Mouse (Mus musculus) spleen, postnatal 4 days (tissue): ENCODE data around the gene Unc13c.

Source experiments
- DNase-seq, 2 experiments: peaks; one replicate each; pipeline ENCODE4 v3.0.0; 2022; ENCODE audit warnings: low spot score in 2 of 2

Unc13c gene

DNA sequence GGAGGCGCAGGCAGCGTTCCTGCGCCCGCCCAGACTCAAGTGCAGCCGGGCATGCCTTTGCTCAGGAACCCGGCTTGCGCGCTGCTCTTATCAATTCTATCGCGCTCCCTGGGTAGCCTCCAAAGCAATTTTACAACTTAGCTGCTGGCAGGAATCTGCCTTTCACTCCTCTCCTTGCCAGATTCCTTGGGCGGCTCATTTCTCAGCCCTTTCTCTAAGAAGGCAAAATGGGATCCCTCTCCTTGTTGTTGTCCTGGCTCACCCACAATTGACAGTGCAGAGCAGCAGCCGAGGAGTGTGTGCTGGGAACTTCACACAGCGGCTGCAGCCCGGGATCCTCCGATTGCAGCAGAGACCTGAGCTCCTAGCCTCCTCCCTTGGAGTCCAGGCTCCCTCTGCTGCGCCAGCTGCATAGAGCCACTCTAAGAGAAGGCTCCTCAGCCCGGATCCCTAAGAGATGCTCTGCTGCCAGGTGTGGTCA lies at the start of gene Unc13c:
Unc13c (minus strand) TSS at position 326 of the 481 bp plus-strand sequence.
- no peak for DNase-seq

DNA sequence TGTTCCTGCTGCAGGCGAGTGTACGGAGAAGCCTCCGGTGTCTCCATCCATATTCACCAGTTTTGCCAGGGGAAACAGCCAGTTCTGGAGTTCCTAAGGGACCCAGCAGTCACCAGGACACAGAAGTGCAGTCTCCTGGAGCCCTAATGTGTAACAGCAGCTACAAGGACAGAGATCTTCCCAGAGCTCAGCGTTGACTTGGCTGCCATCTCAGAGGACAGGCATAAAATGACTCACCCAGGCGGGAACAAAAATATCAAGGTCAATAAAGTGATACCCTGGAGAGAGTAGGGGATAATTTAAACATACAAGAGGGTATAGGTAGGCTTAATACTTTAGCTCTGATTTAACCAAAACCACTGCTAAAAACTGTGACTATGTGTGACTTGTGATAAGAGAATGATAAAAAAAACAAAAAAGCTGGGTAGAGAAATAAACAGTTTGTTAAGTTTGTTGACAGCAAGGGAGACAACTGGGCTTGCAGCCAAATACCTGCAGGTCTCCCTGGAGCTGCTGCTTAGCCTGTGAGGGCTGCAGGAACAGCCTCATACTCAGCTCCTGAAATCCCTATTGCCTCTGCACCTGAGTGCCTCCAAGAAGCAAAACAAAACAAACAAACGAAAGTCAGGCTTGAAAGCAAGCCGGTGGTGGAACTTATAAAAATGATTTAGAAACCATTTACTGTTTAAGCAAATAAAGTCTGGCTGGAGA lies 39.4 kb upstream of the Unc13c start:
- no peak for DNase-seq

DNA sequence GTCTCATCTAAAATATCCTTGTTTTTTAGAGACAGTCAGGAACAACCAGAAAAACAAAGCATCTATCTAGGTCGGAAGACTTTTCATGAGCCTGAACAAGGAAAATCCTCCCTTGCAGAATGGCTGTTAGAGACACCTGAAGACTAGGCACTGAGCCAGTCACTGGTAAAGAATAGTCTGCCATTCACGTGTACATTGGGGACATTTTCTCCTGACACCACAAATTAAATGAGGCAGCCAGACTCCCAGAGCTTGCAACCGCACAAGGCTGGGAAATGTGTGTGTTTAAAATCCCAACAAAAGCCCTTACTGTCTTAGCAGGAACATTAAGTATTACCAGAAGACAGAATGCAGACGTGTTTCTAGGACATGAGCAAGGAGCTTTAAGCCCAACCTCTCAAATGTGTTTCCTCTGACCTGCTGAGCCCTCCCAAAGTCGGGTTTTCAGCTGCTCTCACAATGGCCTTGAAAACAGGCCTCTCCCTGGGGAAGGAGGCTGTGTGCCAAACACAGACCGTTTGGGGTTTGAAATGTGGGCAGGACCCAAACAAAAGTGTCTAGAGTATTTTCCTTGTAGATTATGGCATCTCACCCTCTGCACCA lies 33.7 kb upstream of the Unc13c start:
- no peak for DNase-seq

DNA sequence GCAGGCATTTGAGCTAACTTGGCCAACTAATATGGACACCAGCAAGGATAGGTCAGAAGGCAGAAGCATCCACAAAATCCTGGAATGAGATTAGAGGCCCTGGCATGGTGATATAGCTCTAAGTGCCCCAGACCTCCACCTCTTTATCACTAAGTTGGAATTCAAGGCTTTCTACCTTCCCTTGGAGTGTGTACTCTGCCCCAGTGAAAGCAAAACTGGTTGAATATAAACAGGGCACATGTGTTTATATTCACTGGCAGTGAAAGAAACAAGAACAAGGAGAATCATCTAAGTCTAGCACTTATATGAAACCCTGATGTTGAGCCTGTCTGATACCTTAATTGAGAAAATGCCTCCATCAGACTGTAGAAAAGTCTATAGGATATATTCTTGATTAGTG lies 19.3 kb upstream of the Unc13c start:
- DNase-seq, result no peak

DNA sequence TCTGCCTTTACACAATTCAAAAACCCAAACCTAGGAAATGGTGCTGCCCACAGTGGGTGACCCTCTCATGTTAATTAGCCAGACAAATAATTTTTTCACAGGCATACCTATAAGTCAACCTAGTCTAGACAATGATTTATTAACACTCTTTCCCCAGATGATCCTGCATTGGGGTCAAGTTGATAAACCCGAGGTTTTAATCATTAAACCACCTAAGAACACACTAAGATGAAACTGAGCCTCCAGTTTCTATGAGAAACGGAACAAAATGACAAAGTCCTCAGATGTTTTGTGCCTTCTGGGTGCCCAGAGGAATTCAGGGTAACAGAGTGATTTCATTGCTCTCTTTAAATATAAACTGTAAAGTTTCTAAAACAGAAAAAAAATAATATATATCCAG lies 18.5 kb upstream of the Unc13c start:
- DNase-seq, result no peak

DNA sequence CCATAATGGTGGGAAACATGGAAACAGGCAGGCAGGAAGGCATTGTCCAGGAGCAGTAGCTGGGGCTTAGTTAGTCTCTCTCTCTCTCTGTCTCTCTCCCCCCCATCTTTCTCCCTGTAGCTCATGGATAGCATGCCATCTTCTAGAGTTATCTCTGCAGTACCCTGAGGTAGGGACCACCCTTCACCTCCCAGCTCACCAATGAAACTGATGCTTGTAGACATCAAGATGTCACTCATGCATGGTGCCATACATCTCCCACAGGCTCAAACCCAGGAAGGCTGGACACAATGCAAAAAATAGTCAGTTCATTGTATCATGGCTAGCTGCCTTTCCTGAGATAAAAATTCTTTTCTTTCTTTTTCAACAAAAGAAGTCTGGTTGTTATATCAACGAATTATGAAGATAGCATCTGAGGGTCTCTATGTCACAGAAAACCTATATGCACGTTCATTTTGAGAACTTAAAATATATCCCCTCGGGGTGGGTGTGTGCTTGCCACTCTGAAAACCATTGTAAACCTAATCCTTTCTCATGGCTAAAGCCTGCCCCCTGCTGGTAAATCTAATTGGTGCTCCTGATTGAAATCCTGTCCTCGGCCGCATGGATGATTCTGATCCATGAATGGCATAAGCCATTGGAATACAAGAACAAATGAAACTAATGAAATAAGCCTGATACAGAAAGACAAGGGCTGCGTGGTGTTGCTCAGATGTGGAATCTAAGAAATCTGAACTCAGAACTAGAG lies 14.0 kb upstream of the Unc13c start:
- DNase-seq, result peak; percentile 17 to 64

GRCm38 (mm10) chr9:73972327-73972988 lies 3.7 kb upstream of the Unc13c start:
- no peak for DNase-seq

GRCm38 (mm10) chr9:73970717-73971116 lies 2.0 kb upstream of the Unc13c start:
- no peak for DNase-seq

- DNase-seq, result no peak
Observed at GRCm38 (mm10) chr9:73965322-73965915, 3.3 kb downstream of the Unc13c start.

- no peak for DNase-seq
Observed at GRCm38 (mm10) chr9:73962471-73962870, 6.3 kb downstream of the Unc13c start.

GRCm38 (mm10) chr9:73952331-73952730 lies 16.4 kb downstream of the Unc13c start:
- peak in 1 of 2 experiments; percentile 23 for DNase-seq

DNA sequence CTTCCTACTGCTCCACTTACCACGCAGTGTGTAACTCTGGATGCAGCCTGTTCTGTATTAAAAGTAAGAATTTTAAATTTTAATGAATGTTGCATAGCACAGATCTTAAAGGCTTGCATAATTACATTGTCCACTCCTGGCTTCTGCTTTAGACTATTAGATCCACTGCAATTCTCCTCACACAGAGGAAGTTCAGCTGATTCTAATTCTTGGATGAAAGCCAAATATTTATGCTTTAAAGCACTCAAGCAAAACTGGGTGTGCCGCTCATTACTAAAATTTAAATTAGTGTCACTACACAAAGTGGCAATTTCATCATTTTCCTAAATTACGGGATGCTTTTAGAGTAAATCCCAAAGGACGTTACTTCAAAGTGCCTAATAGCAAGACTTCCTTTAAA lies 17.2 kb downstream of the Unc13c start:
- DNase-seq, result peak in 1 of 2 experiments; percentile 13

GRCm38 (mm10) chr9:73934844-73935243 lies 33.9 kb downstream of the Unc13c start:
- DNase-seq, result no peak

DNA sequence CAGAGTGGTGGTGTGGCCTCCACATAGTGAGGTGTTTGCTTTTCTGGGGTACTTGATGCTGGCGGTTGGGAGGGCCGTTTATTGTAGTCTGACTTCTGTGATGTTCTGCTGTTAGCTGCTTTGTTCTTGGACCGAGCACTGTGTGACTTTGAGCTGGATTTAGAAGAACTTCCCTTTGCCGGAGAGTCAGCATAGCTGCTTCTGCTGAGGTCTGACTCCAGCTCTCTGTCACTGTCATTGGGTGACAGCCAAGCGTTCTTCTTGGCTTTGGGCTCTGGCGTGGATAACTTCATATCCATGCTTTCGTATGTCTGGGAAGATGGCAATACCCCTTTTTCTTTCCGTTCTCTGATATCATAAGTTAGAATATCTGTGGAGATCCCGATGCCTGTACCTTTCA lies 36.8 kb downstream of the Unc13c start:
- no peak for DNase-seq

DNA sequence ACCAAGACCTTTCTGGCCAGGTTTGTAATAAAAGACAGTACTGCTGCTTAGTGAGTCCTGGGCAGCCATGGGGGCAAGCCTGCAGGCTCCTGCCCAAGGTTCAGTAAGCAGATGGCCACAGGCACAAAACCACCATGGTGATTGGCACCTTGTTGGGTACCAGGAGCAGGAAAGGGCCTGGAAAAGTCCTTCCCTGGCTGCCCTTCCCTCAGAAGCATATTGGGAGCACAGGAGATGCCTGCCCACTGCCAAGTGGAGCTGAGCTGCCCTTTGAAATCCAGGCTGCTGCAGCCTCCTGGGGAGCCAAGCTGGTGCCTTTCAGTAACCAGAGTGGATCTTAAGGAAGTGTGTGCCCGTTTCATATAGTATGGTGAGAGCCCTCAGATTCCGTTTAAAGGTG lies 41.5 kb downstream of the Unc13c start:
- DNase-seq, result peak in 1 of 2 experiments; percentile 38

GRCm38 (mm10) chr9:73922449-73923115 lies 46.2 kb downstream of the Unc13c start:
- no peak for DNase-seq

DNA sequence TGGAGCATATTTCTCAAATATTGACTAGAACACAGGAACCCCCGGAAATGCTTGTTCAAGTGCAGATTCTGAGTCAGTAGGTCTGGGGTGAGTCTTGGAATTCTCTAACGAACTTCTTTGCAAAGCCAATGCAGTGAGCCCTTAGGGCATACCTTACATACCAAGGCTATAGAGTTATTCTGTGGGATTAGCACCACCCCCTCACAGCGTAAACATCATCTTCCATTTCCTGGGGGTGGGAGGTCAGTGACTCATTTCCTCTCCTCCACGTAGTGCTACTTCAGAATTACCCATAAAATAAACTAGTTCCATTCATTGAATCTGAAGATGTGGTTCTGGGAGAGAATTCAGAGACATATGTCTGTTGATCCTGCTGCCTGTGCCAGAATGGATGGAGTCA lies 62.8 kb downstream of the Unc13c start:
- DNase-seq, result no peak

GRCm38 (mm10) chr9:73898516-73898915 lies 70.2 kb downstream of the Unc13c start:
- no peak for DNase-seq

DNA sequence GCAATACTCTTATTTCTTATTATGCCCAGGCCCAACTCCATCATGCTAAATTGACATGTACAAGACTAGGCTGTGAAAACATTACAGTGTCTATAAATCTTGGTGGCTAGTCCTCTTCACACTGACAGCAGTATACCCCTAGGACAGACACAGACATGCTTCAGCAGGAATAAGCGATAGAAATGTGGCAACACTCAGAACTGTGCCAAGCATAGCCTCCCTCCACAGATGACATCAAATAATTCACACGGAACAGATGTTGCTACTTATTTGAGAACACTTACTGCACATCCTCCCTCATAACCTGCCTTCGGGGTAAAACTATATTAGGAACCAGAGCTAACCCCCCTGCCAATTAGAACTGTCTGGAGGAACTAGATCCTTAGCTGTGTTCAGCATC lies 72.6 kb downstream of the Unc13c start:
- DNase-seq, result no peak

GRCm38 (mm10) chr9:73883587-73883986 lies 85.2 kb downstream of the Unc13c start:
- DNase-seq, result no peak

- DNase-seq, result no peak
Observed at GRCm38 (mm10) chr9:73883143-73883542, 85.6 kb downstream of the Unc13c start.
